Mouse (Mus musculus): ENCODE results near the gene Fbxw15. TPM values are rescaled to one million over a fixed set of nuclear protein-coding genes. Genes with fewer than 3 reads are reported as not detected.
"Not testable (repeated sequence)": the region's sequence is repeated elsewhere in the genome, so short reads cannot be mapped to it uniquely, and the experiment has no call there.

Fbxw15 gene
- total RNA-seq (2021), result under 1 TPM in 1 of 2 experiments, not detected in 1; 0.42 TPM
- long read RNA-seq, experiment 1, result 0 reads
- long read RNA-seq, experiment 2, result 0 reads

- DNase-seq (ENCODE audit: low spot score in 2 of 2), result not testable (repeated sequence)
Observed at GRCm38 (mm10) chr9:109568162-109568561, at the start of gene Fbxw15. Gene Fbxw15 (minus strand): TSS chr9:109568262.

- DNase-seq (ENCODE audit: low spot score in 2 of 2), result peak; percentile 4 to 6
Observed at GRCm38 (mm10) chr9:109606837-109607236, 38.8 kb upstream of the Fbxw15 start.

GRCm38 (mm10) chr9:109602128-109602527 is 34.1 kb upstream of the Fbxw15 start:
- not testable (repeated sequence) for DNase-seq (ENCODE audit: low spot score in 2 of 2)

GRCm38 (mm10) chr9:109597226-109597625 is 29.2 kb upstream of the Fbxw15 start:
- no peak for DNase-seq (ENCODE audit: low spot score in 2 of 2)

- no peak for DNase-seq (ENCODE audit: low spot score in 2 of 2)
Observed at GRCm38 (mm10) chr9:109594866-109595265, 26.8 kb upstream of the Fbxw15 start.

GRCm38 (mm10) chr9:109565546-109565945 is 2.5 kb downstream of the Fbxw15 start:
- DNase-seq (ENCODE audit: low spot score in 2 of 2), result no peak

- not testable (repeated sequence) for DNase-seq (ENCODE audit: low spot score in 2 of 2)
Observed at GRCm38 (mm10) chr9:109562106-109562505, 6.0 kb downstream of the Fbxw15 start.

- no peak for DNase-seq (ENCODE audit: low spot score in 2 of 2)
Observed at GRCm38 (mm10) chr9:109552483-109552882, 15.6 kb downstream of the Fbxw15 start.

GRCm38 (mm10) chr9:109549666-109550065 is 18.4 kb downstream of the Fbxw15 start:
- not testable (repeated sequence) for DNase-seq (ENCODE audit: low spot score in 2 of 2)

GRCm38 (mm10) chr9:109523385-109524064 is 44.5 kb downstream of the Fbxw15 start:
- no peak for DNase-seq (ENCODE audit: low spot score in 2 of 2)

Other genes with a start within 250 kb of the Fbxw15 start
- gene Fbxw28, start 228.6 kb downstream of the Fbxw15 start, total RNA-seq (2021), result not detected
- not detected for gene Fbxw22, start 164.0 kb downstream of the Fbxw15 start, total RNA-seq (2021)
- not detected for gene Fbxw16, start 119.1 kb downstream of the Fbxw15 start, total RNA-seq (2021)
- gene Fbxw19, start 72.4 kb downstream of the Fbxw15 start, total RNA-seq (2021), result not detected
- gene Fbxw24, start 57.8 kb upstream of the Fbxw15 start, total RNA-seq (2021), result not detected
- gene Fbxw25, start 96.4 kb upstream of the Fbxw15 start, total RNA-seq (2021), result under 1 TPM in 1 of 2 experiments, not detected in 1; 0.20 TPM
- gene Fbxw18, start 134.4 kb upstream of the Fbxw15 start, total RNA-seq (2021), result not detected
- not detected for gene Fbxw26, start 177.8 kb upstream of the Fbxw15 start, total RNA-seq (2021)
- gene Fbxw27, start 222.4 kb upstream of the Fbxw15 start, total RNA-seq (2021), result not detected
- gene Spink8, start 244.0 kb upstream of the Fbxw15 start, total RNA-seq (2021), result 10 to 100 TPM in 1 of 2 experiments, 1 to 10 TPM in 1; 8.3 to 10.6 TPM